Comparison of ENCODE assay signal across 19 mouse cellular contexts in genomic region chr9:96839376-96839775, GRCm38 (mm10). TPM values are rescaled to one million over a fixed set of nuclear protein-coding genes. Genes with fewer than 3 reads are reported as not detected.
DNase-seq lines count a peak whose midpoint lies in the region; ATAC-seq and TF ChIP-seq lines count a peak whose summit lies in the region.
"Had no signal": no experiment of that assay in that cellular context is flagged by ENCODE, and none has a peak within 500 bp of the region (broad histone marks: within the 10 kb centered on the region; RNA-seq: fewer than 3 reads in every experiment).

No protein-coding gene starts in this region.

- no peak for TF ChIP-seq CTCF in midbrain, postnatal 0 days (IDR thresholded peaks at IDR 0.05)

- no peak for ATAC-seq in hindbrain, embryonic 15.5 days (ENCODE audit: low FRiP score, low read depth)
- ATAC-seq in hindbrain, embryonic 11.5 days (ENCODE audit: low FRiP score) = no peak
- no peak for ATAC-seq in midbrain, embryonic 14.5 days (ENCODE audit: low FRiP score, low TSS enrichment)
- no peak for ATAC-seq in midbrain, postnatal 0 days (ENCODE audit: low FRiP score)
- no peak for ATAC-seq in monocyte, adult 5-6 weeks (replicated peaks; ENCODE audit: insufficient number of reproducible peaks, low FRiP score, low TSS enrichment, poor library complexity, severe bottlenecking)
- ATAC-seq: activated CD4-positive, CD25-positive, alpha-beta regulatory T cell, adult 4 months; lung, postnatal 0 days had no signal

- H3ac ChIP-seq in myocyte (ENCODE audit: control insufficient read depth, insufficient read length) = no peak overlapping the region

- H3K4me1 ChIP-seq in hindbrain, embryonic 15.5 days (replicated peaks) = peaks cover 30% of the 10 kb centered on the region
- peaks cover 4% of the 10 kb centered on the region; the same call in 1 of the 2 replicates for H3K4me1 ChIP-seq in hindbrain, embryonic 11.5 days (replicated peaks; ENCODE audit: control insufficient read depth, insufficient read depth, low read length)
- peaks cover 27% of the 10 kb centered on the region for H3K4me1 ChIP-seq in midbrain, embryonic 14.5 days (ENCODE audit: control insufficient read depth, insufficient read depth, low read length)
- H3K4me1 ChIP-seq in midbrain, postnatal 0 days (ENCODE audit: insufficient read depth, low read length) = no peaks in the 10 kb centered on the region
- H3K4me1 ChIP-seq: stomach, embryonic 15.5 days had no signal

- DNase-seq in hindbrain, embryonic 11.5 days (ENCODE audit: low spot score) = no peak
- DNase-seq in midbrain, embryonic 14.5 days = no peak
- DNase-seq in midbrain, postnatal 0 days (ENCODE audit: low spot score) = no peak
- no peak for DNase-seq in cerebellum, adult 18-20 months
- DNase-seq: adrenal gland, adult 8-10 months; gastrocnemius, postnatal 10 days; right cerebral cortex, adult 18-20 months had no signal

- peak overlapping the region; percentile 59 for H3K27ac ChIP-seq in hindbrain, embryonic 15.5 days (replicated peaks)
- H3K27ac ChIP-seq in hindbrain, embryonic 11.5 days (ENCODE audit: low read depth, low read length) = no peak overlapping the region
- peak overlapping the region; percentile 87 for H3K27ac ChIP-seq in midbrain, embryonic 14.5 days (replicated peaks; ENCODE audit: low read depth, low read length)
- H3K27ac ChIP-seq in midbrain, postnatal 0 days (ENCODE audit: low read depth, low read length) = no peak overlapping the region
- H3K27ac ChIP-seq: embryonic facial prominence, embryonic 15.5 days; limb, embryonic 12.5 days; macrophage; stomach, embryonic 15.5 days had no signal

- no peaks in the 10 kb centered on the region for H3K79me2 ChIP-seq in myocyte (ENCODE audit: control insufficient read depth, insufficient read depth)

- TF ChIP-seq POLR2A in myocyte (IDR thresholded peaks at IDR 0.05; ENCODE audit: insufficient read length, low read depth) = no peak

- no peaks in the 10 kb centered on the region for H3K9me3 ChIP-seq in hindbrain, embryonic 15.5 days
- H3K9me3 ChIP-seq in hindbrain, embryonic 11.5 days (ENCODE audit: control insufficient read depth, low read length) = no peaks in the 10 kb centered on the region
- H3K9me3 ChIP-seq in midbrain, embryonic 14.5 days (ENCODE audit: control insufficient read depth, low read length) = no peaks in the 10 kb centered on the region
- no peaks in the 10 kb centered on the region for H3K9me3 ChIP-seq in midbrain, postnatal 0 days (ENCODE audit: low read length)
- H3K9me3 ChIP-seq: embryonic facial prominence, embryonic 15.5 days; stomach, embryonic 15.5 days had no signal

- H3K4me3 ChIP-seq in hindbrain, embryonic 15.5 days = no peak overlapping the region
- no peak overlapping the region for H3K4me3 ChIP-seq in hindbrain, embryonic 11.5 days (ENCODE audit: low read depth, low read length)
- no peak overlapping the region for H3K4me3 ChIP-seq in midbrain, embryonic 14.5 days (replicated peaks; ENCODE audit: low read depth, low read length)
- no peak overlapping the region for H3K4me3 ChIP-seq in midbrain, postnatal 0 days (ENCODE audit: low read depth, low read length)
- no peak overlapping the region for H3K4me3 ChIP-seq in myocyte
- H3K4me3 ChIP-seq: embryonic facial prominence, embryonic 15.5 days; heart, embryonic 10.5 days; limb, embryonic 12.5 days; stomach, embryonic 15.5 days had no signal

- no peak overlapping the region for H3K4me2 ChIP-seq in hindbrain, embryonic 15.5 days
- H3K4me2 ChIP-seq in hindbrain, embryonic 11.5 days (replicated peaks; ENCODE audit: low read depth, low read length) = no peak overlapping the region
- H3K4me2 ChIP-seq in midbrain, embryonic 14.5 days (ENCODE audit: low read length) = no peak overlapping the region
- no peak overlapping the region for H3K4me2 ChIP-seq in midbrain, postnatal 0 days (ENCODE audit: low read depth, low read length, poor library complexity, severe bottlenecking)
- peak overlapping the region; percentile 19 for H3K4me2 ChIP-seq in myocyte (ENCODE audit: low read depth)
- H3K4me2 ChIP-seq: embryonic facial prominence, embryonic 15.5 days; limb, embryonic 12.5 days; liver, embryonic 11.5 days had no signal

- H3K27me3 ChIP-seq in hindbrain, embryonic 15.5 days = no peaks in the 10 kb centered on the region
- H3K27me3 ChIP-seq in hindbrain, embryonic 11.5 days (ENCODE audit: control insufficient read depth, insufficient read depth, low read length) = no peaks in the 10 kb centered on the region
- no peaks in the 10 kb centered on the region for H3K27me3 ChIP-seq in midbrain, embryonic 14.5 days (ENCODE audit: control insufficient read depth, insufficient read depth, low read length)
- H3K27me3 ChIP-seq in midbrain, postnatal 0 days (ENCODE audit: insufficient read depth, low read length) = no peaks in the 10 kb centered on the region
- H3K27me3 ChIP-seq in myocyte (ENCODE audit: control insufficient read depth, insufficient read depth, insufficient read length) = no peaks in the 10 kb centered on the region
- H3K27me3 ChIP-seq: embryonic facial prominence, embryonic 15.5 days; limb, embryonic 12.5 days; stomach, embryonic 15.5 days had no signal

- WGBS in hindbrain, embryonic 15.5 days = 78% methylated on average over 5 of the region's 5 CpGs
- WGBS in hindbrain, embryonic 11.5 days = 88% methylated on average over 5 of the region's 5 CpGs
- 84% methylated on average over 5 of the region's 5 CpGs for WGBS in midbrain, embryonic 14.5 days
- WGBS in midbrain, postnatal 0 days = 81% methylated on average over 5 of the region's 5 CpGs

- H3K9ac ChIP-seq in hindbrain, embryonic 15.5 days = no peak overlapping the region
- no peak overlapping the region for H3K9ac ChIP-seq in hindbrain, embryonic 11.5 days (ENCODE audit: low read depth, low read length)
- H3K9ac ChIP-seq in midbrain, embryonic 14.5 days (replicated peaks; ENCODE audit: low read length) = no peak overlapping the region
- H3K9ac ChIP-seq in midbrain, postnatal 0 days (replicated peaks; ENCODE audit: low read length, poor library complexity, severe bottlenecking) = no peak overlapping the region
- H3K9ac ChIP-seq: embryonic facial prominence, embryonic 15.5 days; limb, embryonic 12.5 days; liver, postnatal 0 days; stomach, embryonic 15.5 days had no signal

- no peaks in the 10 kb centered on the region for H3K36me3 ChIP-seq in hindbrain, embryonic 15.5 days
- H3K36me3 ChIP-seq in hindbrain, embryonic 11.5 days (ENCODE audit: control insufficient read depth, insufficient read depth, low read length) = no peaks in the 10 kb centered on the region
- peaks cover 6% of the 10 kb centered on the region; the same call in 1 of the 2 replicates for H3K36me3 ChIP-seq in midbrain, embryonic 14.5 days (ENCODE audit: control insufficient read depth, insufficient read depth, low read length)
- H3K36me3 ChIP-seq in midbrain, postnatal 0 days (ENCODE audit: insufficient read depth, low read length) = no peaks in the 10 kb centered on the region
- no peaks in the 10 kb centered on the region for H3K36me3 ChIP-seq in myocyte (ENCODE audit: control insufficient read depth, insufficient read depth)
- H3K36me3 ChIP-seq: embryonic facial prominence, embryonic 15.5 days; stomach, embryonic 15.5 days had no signal

TF ChIP-seq in myocyte, 11 proteins besides CTCF, POLR2A, EP300 and RAD21:
- TF ChIP-seq TCF3 (IDR thresholded peaks at IDR 0.05; ENCODE audit: insufficient read length, low read depth) (no peak), SRF (IDR thresholded peaks at IDR 0.05; ENCODE audit: control insufficient read depth, insufficient read length, low read depth) (no peak), USF1 (IDR thresholded peaks at IDR 0.05; ENCODE audit: low read depth) (no peak), MYOG (IDR thresholded peaks at IDR 0.05; ENCODE audit: control insufficient read depth in 1 of 3, insufficient read depth in 1 of 3, insufficient read length in 2 of 3, low read depth in 2 of 3) (no peak), TCF12 (IDR thresholded peaks at IDR 0.05; ENCODE audit: insufficient read depth, poor library complexity, severe bottlenecking) (no peak), MAX (IDR thresholded peaks at IDR 0.05; ENCODE audit: low read depth) (no peak)

RNA-seq across cellular contexts. Expression of gene Pxylp1, which starts 53.1 kb away (rescaled TPM):
- 32.6 and 39.0 TPM in 2 replicates for polyA plus RNA-seq in hindbrain, embryonic 15.5 days (2015; fragmentation: Nextera tagmentation; extraction: Ambion mirVana)
- polyA plus RNA-seq in hindbrain, embryonic 11.5 days (2014; fragmentation: Nextera tagmentation; extraction: Ambion mirVana) = 40.3 and 44.1 TPM in 2 replicates
- polyA plus RNA-seq in midbrain, embryonic 14.5 days (2014; fragmentation: Nextera tagmentation; extraction: Ambion mirVana) = 52.7 and 66.1 TPM in 2 replicates
- total RNA-seq in midbrain, postnatal 0 days (2014; rRNA removed) = 27.0 and 42.3 TPM in 2 replicates
- polyA plus RNA-seq in midbrain, postnatal 0 days (2015; fragmentation: Nextera tagmentation; extraction: Ambion mirVana) = 23.5 and 24.6 TPM in 2 replicates
- 3.1 TPM for polyA plus RNA-seq in myocyte (2012; fragmentation: generic; extraction: Trizol)
- 6.8 to 21.3 TPM (median 8.5 TPM) in 3 replicates for total RNA-seq in monocyte, adult 5-6 weeks (2017)

Comparison
In these comparisons a context has a peak if more than half of its experiments do, and no peak if none do; other contexts are left out.
1. H3K27ac ChIP-seq: peak in hindbrain, embryonic 15.5 days (single experiment) and midbrain, embryonic 14.5 days (single experiment); none in hindbrain, embryonic 11.5 days (single experiment) and midbrain, postnatal 0 days (single experiment).